Mouse (Mus musculus): Measurements from ENCODE around the gene Utp4. TPM values are rescaled to one million over a fixed set of nuclear protein-coding genes. Genes with fewer than 3 reads are reported as not detected.

The Utp4 gene
- 111 and 120 TPM in 2 replicates for polyA plus RNA-seq (2014; fragmentation: Nextera tagmentation; extraction: Ambion mirVana)

- ATAC-seq (replicated peaks; ENCODE audit: low FRiP score) = peak; percentile 94
Observed at GRCm38 (mm10) chr8:106893481-106894156, at the start of gene Utp4. Gene Utp4 (plus strand): TSS chr8:106893636.

GRCm38 (mm10) chr8:106850034-106850433 is 43.4 kb upstream of the Utp4 start:
- no peak for ATAC-seq (replicated peaks; ENCODE audit: low FRiP score)
- no peak overlapping the region for H3K4me3 ChIP-seq (ENCODE audit: low read depth, low read length)
- no peaks in the 10 kb centered on the region for H3K9me3 ChIP-seq (ENCODE audit: control insufficient read depth, low read length)
- 73% methylated on average over 10 of the region's 10 CpGs for WGBS
- no peak overlapping the region for H3K9ac ChIP-seq (ENCODE audit: low read depth, low read length)
- H3K36me3 ChIP-seq (ENCODE audit: control insufficient read depth, insufficient read depth, low read length) = no peaks in the 10 kb centered on the region
- no peak overlapping the region for H3K27ac ChIP-seq (ENCODE audit: low read depth, low read length)
- peaks cover 8% of the 10 kb centered on the region; the same call in 1 of the 2 replicates for H3K4me1 ChIP-seq (replicated peaks; ENCODE audit: control insufficient read depth, insufficient read depth, low read length)
- no peak overlapping the region for H3K4me2 ChIP-seq
- DNase-seq (ENCODE audit: low spot score) = no peak
- H3K27me3 ChIP-seq (replicated peaks; ENCODE audit: control insufficient read depth, insufficient read depth, low read length) = no peaks in the 10 kb centered on the region

More at GRCm38 (mm10) chr8:106893481-106894156, at the start of gene Utp4:
- peaks cover 18% of the 10 kb centered on the region for H3K36me3 ChIP-seq (ENCODE audit: control insufficient read depth, insufficient read depth, low read length)
- WGBS = under 1% methylated on average over 62 of the region's 63 CpGs
- H3K4me3 ChIP-seq (ENCODE audit: low read depth, low read length) = peak within 1 kb of the TSS; percentile 93
- peak; percentile 88 for DNase-seq (ENCODE audit: low spot score)
- H3K9ac ChIP-seq (ENCODE audit: low read depth, low read length) = peak within 1 kb of the TSS; percentile 98
- no peaks in the 10 kb centered on the region for H3K9me3 ChIP-seq (ENCODE audit: control insufficient read depth, low read length)
- peaks cover 18% of the 10 kb centered on the region for H3K4me1 ChIP-seq (replicated peaks; ENCODE audit: control insufficient read depth, insufficient read depth, low read length)
- peak within 1 kb of the TSS; percentile 79 for H3K4me2 ChIP-seq
- H3K27ac ChIP-seq (ENCODE audit: low read depth, low read length) = peak within 1 kb of the TSS; percentile 92
- no peaks in the 10 kb centered on the region for H3K27me3 ChIP-seq (replicated peaks; ENCODE audit: control insufficient read depth, insufficient read depth, low read length)

GRCm38 (mm10) chr8:106854534-106855241 is 38.7 kb upstream of the Utp4 start:
- 53% methylated on average over 8 of the region's 8 CpGs for WGBS
- no peak overlapping the region for H3K4me3 ChIP-seq (ENCODE audit: low read depth, low read length)
- ATAC-seq (replicated peaks; ENCODE audit: low FRiP score) = peak; percentile 23
- H3K27ac ChIP-seq (ENCODE audit: low read depth, low read length) = no peak overlapping the region
- H3K9me3 ChIP-seq (ENCODE audit: control insufficient read depth, low read length) = no peaks in the 10 kb centered on the region
- no peak for DNase-seq (ENCODE audit: low spot score)
- no peak overlapping the region for H3K9ac ChIP-seq (ENCODE audit: low read depth, low read length)
- peaks cover 8% of the 10 kb centered on the region; the same call in 1 of the 2 replicates for H3K4me1 ChIP-seq (replicated peaks; ENCODE audit: control insufficient read depth, insufficient read depth, low read length)
- no peaks in the 10 kb centered on the region for H3K27me3 ChIP-seq (replicated peaks; ENCODE audit: control insufficient read depth, insufficient read depth, low read length)
- H3K36me3 ChIP-seq (ENCODE audit: control insufficient read depth, insufficient read depth, low read length) = no peaks in the 10 kb centered on the region
- no peak overlapping the region for H3K4me2 ChIP-seq

GRCm38 (mm10) chr8:106855242-106855562 is 38.2 kb upstream of the Utp4 start:
- WGBS = 48% methylated on average over 3 of the region's 3 CpGs
- Histone ChIP-seq H3K27me3 (replicated peaks; ENCODE audit: control insufficient read depth, insufficient read depth, low read length) (no peaks in the 10 kb centered on the region), H3K4me2 (no peak overlapping the region), H3K4me1 (replicated peaks; ENCODE audit: control insufficient read depth, insufficient read depth, low read length) (peaks cover 8% of the 10 kb centered on the region; the same call in 1 of the 2 replicates), H3K9me3 (ENCODE audit: control insufficient read depth, low read length) (no peaks in the 10 kb centered on the region), H3K4me3 (ENCODE audit: low read depth, low read length) (no peak overlapping the region), H3K27ac (ENCODE audit: low read depth, low read length) (no peak overlapping the region), H3K36me3 (ENCODE audit: control insufficient read depth, insufficient read depth, low read length) (no peaks in the 10 kb centered on the region), H3K9ac (ENCODE audit: low read depth, low read length) (no peak overlapping the region)
- no peak for ATAC-seq (replicated peaks; ENCODE audit: low FRiP score)
- no peak for DNase-seq (ENCODE audit: low spot score)

GRCm38 (mm10) chr8:106862845-106863244 is 30.6 kb upstream of the Utp4 start:
- Histone ChIP-seq H3K36me3 (ENCODE audit: control insufficient read depth, insufficient read depth, low read length) (no peaks in the 10 kb centered on the region), H3K9me3 (ENCODE audit: control insufficient read depth, low read length) (no peaks in the 10 kb centered on the region), H3K9ac (ENCODE audit: low read depth, low read length) (no peak overlapping the region), H3K4me1 (replicated peaks; ENCODE audit: control insufficient read depth, insufficient read depth, low read length) (no peaks in the 10 kb centered on the region), H3K27ac (ENCODE audit: low read depth, low read length) (no peak overlapping the region), H3K4me3 (ENCODE audit: low read depth, low read length) (no peak overlapping the region), H3K4me2 (no peak overlapping the region), H3K27me3 (replicated peaks; ENCODE audit: control insufficient read depth, insufficient read depth, low read length) (peaks cover 9% of the 10 kb centered on the region)
- DNase-seq (ENCODE audit: low spot score) = no peak
- 82% methylated on average over 10 of the region's 10 CpGs for WGBS
- ATAC-seq (replicated peaks; ENCODE audit: low FRiP score) = no peak

- no peak for ATAC-seq (replicated peaks; ENCODE audit: low FRiP score)
- H3K9me3 ChIP-seq (ENCODE audit: control insufficient read depth, low read length) = no peaks in the 10 kb centered on the region
- no peaks in the 10 kb centered on the region for H3K36me3 ChIP-seq (ENCODE audit: control insufficient read depth, insufficient read depth, low read length)
- H3K4me2 ChIP-seq = no peak overlapping the region
- WGBS = 73% methylated on average over 9 of the region's 9 CpGs
- H3K27ac ChIP-seq (ENCODE audit: low read depth, low read length) = no peak overlapping the region
- H3K27me3 ChIP-seq (replicated peaks; ENCODE audit: control insufficient read depth, insufficient read depth, low read length) = peaks cover 32% of the 10 kb centered on the region
- H3K4me3 ChIP-seq (ENCODE audit: low read depth, low read length) = no peak overlapping the region
- no peak for DNase-seq (ENCODE audit: low spot score)
- no peak overlapping the region for H3K9ac ChIP-seq (ENCODE audit: low read depth, low read length)
- H3K4me1 ChIP-seq (replicated peaks; ENCODE audit: control insufficient read depth, insufficient read depth, low read length) = no peaks in the 10 kb centered on the region
Observed at GRCm38 (mm10) chr8:106865354-106865753, 28.1 kb upstream of the Utp4 start.

- ATAC-seq (replicated peaks; ENCODE audit: low FRiP score) (no peak), DNase-seq (ENCODE audit: low spot score) (no peak)
- 2% methylated on average over 18 of the region's 18 CpGs for WGBS
- Histone ChIP-seq H3K27ac (ENCODE audit: low read depth, low read length) (no peak within 1 kb of the TSS), H3K4me3 (ENCODE audit: low read depth, low read length) (peak within 1 kb of the TSS; percentile 48), H3K27me3 (replicated peaks; ENCODE audit: control insufficient read depth, insufficient read depth, low read length) (peaks cover 70% of the 10 kb centered on the region), H3K4me2 (peak within 1 kb of the TSS; percentile 84), H3K9ac (ENCODE audit: low read depth, low read length) (no peak within 1 kb of the TSS), H3K36me3 (ENCODE audit: control insufficient read depth, insufficient read depth, low read length) (no peaks in the 10 kb centered on the region; the same call in 1 of the 2 replicates), H3K9me3 (ENCODE audit: control insufficient read depth, low read length) (no peaks in the 10 kb centered on the region), H3K4me1 (replicated peaks; ENCODE audit: control insufficient read depth, insufficient read depth, low read length) (peaks cover 17% of the 10 kb centered on the region)
Observed at GRCm38 (mm10) chr8:106870051-106870450, 23.4 kb upstream of the Utp4 start, which contains the start of gene Has3. Gene Has3 (plus strand): TSS chr8:106870242.

GRCm38 (mm10) chr8:106870537-106871327 is 22.7 kb upstream of the Utp4 start:
- Histone ChIP-seq H3K4me1 (replicated peaks; ENCODE audit: control insufficient read depth, insufficient read depth, low read length) (peaks cover 17% of the 10 kb centered on the region), H3K4me2 (peak overlapping the region; percentile 84), H3K36me3 (ENCODE audit: control insufficient read depth, insufficient read depth, low read length) (no peaks in the 10 kb centered on the region; the same call in 1 of the 2 replicates), H3K9ac (ENCODE audit: low read depth, low read length) (no peak overlapping the region), H3K27me3 (replicated peaks; ENCODE audit: control insufficient read depth, insufficient read depth, low read length) (peaks cover 70% of the 10 kb centered on the region), H3K9me3 (ENCODE audit: control insufficient read depth, low read length) (no peaks in the 10 kb centered on the region), H3K4me3 (ENCODE audit: low read depth, low read length) (peak overlapping the region; percentile 48), H3K27ac (ENCODE audit: low read depth, low read length) (no peak overlapping the region)
- ATAC-seq (replicated peaks; ENCODE audit: low FRiP score) (peak; percentile 35; the same call in 1 of the 2 replicates), DNase-seq (ENCODE audit: low spot score) (peak; percentile 57)
- 1% methylated on average over 60 of the region's 63 CpGs for WGBS
